Mouse (Mus musculus) layer of hippocampus, postnatal 10 days (tissue): Measurements from ENCODE around the gene Hk1. TPM values are rescaled to one million over a fixed set of nuclear protein-coding genes. Genes with fewer than 3 reads are reported as not detected.
"Not testable (repeated sequence)": the region's sequence is repeated elsewhere in the genome, so short reads cannot be mapped to it uniquely, and the experiment has no call there.

Experiments used
- DNase-seq, 2 experiments: peaks; one replicate each; pipeline ENCODE4 v3.0.0; 2021; ENCODE audit warnings: low spot score in 2 of 2
- total RNA-seq, 2 experiments: library from RNA; stranded (reverse); gene quantifications; 2 replicates each; pipeline ENCODE4 v1.2.3; 2021

The Hk1 gene
- total RNA-seq, 2 experiments from 2014 or later: 280 to 294 TPM

- DNase-seq: no peak
Observed at GRCm38 (mm10) chr10:62341956-62342355, 37.8 kb downstream of the Hk1 start.

GRCm38 (mm10) chr10:62340991-62341390, 38.7 kb downstream of the Hk1 start:
- no peak for DNase-seq

- DNase-seq: peak; percentile 96 to 97
Observed at GRCm38 (mm10) chr10:62340095-62340731, 39.5 kb downstream of the Hk1 start.

GRCm38 (mm10) chr10:62339211-62340094, 40.3 kb downstream of the Hk1 start:
- peak; percentile 53 to 54 for DNase-seq

- no peak for DNase-seq
Observed at GRCm38 (mm10) chr10:62338626-62339025, 41.1 kb downstream of the Hk1 start.

- no peak for DNase-seq
Observed at GRCm38 (mm10) chr10:62338176-62338575, 41.5 kb downstream of the Hk1 start.

GRCm38 (mm10) chr10:62336601-62337578, 42.8 kb downstream of the Hk1 start:
- no peak for DNase-seq

- no peak for DNase-seq
Observed at GRCm38 (mm10) chr10:62335423-62335776, 44.3 kb downstream of the Hk1 start.

GRCm38 (mm10) chr10:62334686-62335422, 44.9 kb downstream of the Hk1 start:
- no peak for DNase-seq

- DNase-seq: no peak
Observed at GRCm38 (mm10) chr10:62333269-62333668, 46.4 kb downstream of the Hk1 start.

GRCm38 (mm10) chr10:62332514-62332913, 47.2 kb downstream of the Hk1 start:
- peak in 1 of 2 experiments; percentile 53 for DNase-seq

- DNase-seq: no peak
Observed at GRCm38 (mm10) chr10:62331771-62332170, 47.9 kb downstream of the Hk1 start.

- DNase-seq: no peak
Observed at GRCm38 (mm10) chr10:62331296-62331695, 48.4 kb downstream of the Hk1 start.

- no peak for DNase-seq
Observed at GRCm38 (mm10) chr10:62329846-62330245, 49.9 kb downstream of the Hk1 start.

- no peak for DNase-seq
Observed at GRCm38 (mm10) chr10:62328886-62329412, 50.8 kb downstream of the Hk1 start.

GRCm38 (mm10) chr10:62327572-62328317, 52.0 kb downstream of the Hk1 start:
- no peak for DNase-seq

- DNase-seq: no peak
Observed at GRCm38 (mm10) chr10:62326818-62327571, 52.7 kb downstream of the Hk1 start.

- DNase-seq: no peak
Observed at GRCm38 (mm10) chr10:62326002-62326401, 53.7 kb downstream of the Hk1 start.

GRCm38 (mm10) chr10:62322821-62323220, 56.9 kb downstream of the Hk1 start:
- DNase-seq: not testable (repeated sequence)
